Mouse (Mus musculus) cortical plate, adult 2 months (tissue): ENCODE measurements around the gene Agtpbp1.

Experiments
- CTCF ChIP-seq: fragments of 200-500 bp; IDR thresholded peaks from 2 replicates; pipeline ENCODE4 v1.5.1; 2011; ENCODE audit warnings: mild to moderate bottlenecking, control low read depth, low read length; ENCODE audit not compliant: insufficient read depth; ENCODE audit errors: extremely low read depth
- POLR2A ChIP-seq: fragments of 200-500 bp; IDR thresholded peaks from 2 replicates; pipeline ENCODE4 v1.6.1; 2011; ENCODE audit warnings: mild to moderate bottlenecking, low read length, control low read depth; ENCODE audit not compliant: insufficient read depth; ENCODE audit errors: extremely low read depth

DNA sequence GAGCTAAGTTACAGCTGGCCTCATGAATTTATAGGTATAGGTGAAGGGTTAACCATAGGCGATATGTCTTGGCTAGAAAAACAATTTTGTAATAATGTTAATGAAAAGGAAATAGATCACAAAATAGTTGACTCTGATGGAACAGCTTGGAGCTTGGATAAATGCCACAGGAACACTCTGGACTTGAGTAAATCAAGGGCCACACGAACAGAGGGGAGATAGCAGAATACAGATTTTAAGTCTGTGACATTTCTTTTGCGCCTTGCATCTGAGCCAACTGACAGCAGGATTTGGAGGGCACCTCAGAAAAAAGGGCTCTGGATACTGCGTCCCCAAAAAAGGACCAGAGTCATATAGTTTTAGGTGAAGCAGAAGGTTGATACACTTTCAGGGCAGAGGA is 20.5 kb downstream of the Agtpbp1 start:
- TF ChIP-seq POLR2A (no peak), CTCF (no peak)
